Mouse (Mus musculus) CD8-positive naive resting alpha-beta T cell, adult 2 months (primary cell): ENCODE data around the gene Duox1.

Source experiments
- DNase-seq, 2 experiments: peaks; one replicate each; pipeline ENCODE4 v3.0.0; 2022; ENCODE audit warnings: low read depth in 2 of 2, low spot score in 2 of 2

Gene Duox1

GRCm38 (mm10) chr2:122315372-122315771 is at the start of gene Duox1:
Duox1 (plus strand) TSS chr2:122315672.
- no peak for DNase-seq

DNA sequence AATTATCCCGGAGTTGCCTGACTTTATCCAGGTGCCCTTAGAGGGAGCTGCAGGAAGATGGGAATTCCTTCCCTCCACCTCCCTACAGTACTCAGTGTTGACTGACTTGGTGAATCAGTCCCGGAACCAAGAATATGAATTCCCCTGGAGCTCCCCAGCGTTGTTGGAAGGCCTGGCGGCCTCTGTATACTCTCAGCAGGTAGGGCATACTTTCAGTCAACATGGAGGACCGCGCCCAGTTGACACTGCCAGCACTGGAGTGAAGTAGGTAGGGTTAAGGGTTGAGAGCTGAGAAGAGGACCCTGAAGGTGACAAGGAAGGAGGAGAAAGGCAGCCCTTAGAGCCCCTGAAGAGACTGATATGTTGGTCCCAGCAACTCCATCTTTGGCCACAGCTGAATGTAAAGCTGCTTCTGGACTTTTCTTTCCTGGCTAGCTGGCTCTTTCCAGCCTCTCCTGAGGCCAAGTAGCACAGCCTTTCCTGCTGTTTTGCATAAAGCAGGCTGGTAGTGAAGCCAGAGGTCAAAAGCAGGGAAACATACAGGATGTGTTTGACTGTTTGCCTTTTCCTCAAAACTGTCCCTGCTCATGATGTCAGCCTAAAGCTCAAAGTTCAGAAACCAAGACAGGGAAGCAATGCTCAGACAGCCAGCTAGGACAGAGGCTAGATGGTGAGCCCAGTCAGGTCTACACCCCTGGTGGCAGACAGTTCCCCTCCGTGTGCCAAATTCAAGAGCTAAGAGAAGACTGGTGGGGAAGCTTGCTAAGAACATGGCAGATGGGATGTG is 48.9 kb upstream of the Duox1 start:
- no peak for DNase-seq

- DNase-seq = no peak
Measured at GRCm38 (mm10) chr2:122278769-122279168, 36.7 kb upstream of the Duox1 start.

DNA sequence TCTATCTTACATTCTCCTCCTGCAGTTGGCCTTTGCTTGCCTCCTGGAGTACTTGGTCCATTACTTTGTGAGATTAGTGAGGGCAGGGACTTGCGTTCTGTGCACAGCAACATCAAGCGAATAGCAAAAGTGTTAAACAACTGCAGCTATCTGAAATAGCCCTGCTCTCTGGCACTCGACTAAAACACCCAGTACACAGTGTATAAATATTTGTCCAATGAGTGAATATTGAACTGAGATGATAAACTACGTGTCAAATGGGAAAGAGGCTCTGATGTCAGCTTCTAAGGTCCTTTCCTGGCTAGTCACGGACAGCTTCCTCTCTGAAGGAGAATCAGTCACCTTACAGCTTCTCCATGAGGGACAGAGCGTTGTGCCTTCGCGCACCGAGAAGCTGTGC is 31.4 kb upstream of the Duox1 start:
- no peak for DNase-seq

- no peak for DNase-seq
Measured at GRCm38 (mm10) chr2:122286137-122286536, 29.3 kb upstream of the Duox1 start.

- no peak for DNase-seq
Measured at GRCm38 (mm10) chr2:122294916-122295315, 20.6 kb upstream of the Duox1 start.

GRCm38 (mm10) chr2:122297271-122298095 is 18.0 kb upstream of the Duox1 start:
- no peak for DNase-seq

GRCm38 (mm10) chr2:122298096-122298499 is 17.4 kb upstream of the Duox1 start, which contains the start of gene Duox2:
Duox2 (minus strand) TSS chr2:122298449.
- DNase-seq = no peak

DNA sequence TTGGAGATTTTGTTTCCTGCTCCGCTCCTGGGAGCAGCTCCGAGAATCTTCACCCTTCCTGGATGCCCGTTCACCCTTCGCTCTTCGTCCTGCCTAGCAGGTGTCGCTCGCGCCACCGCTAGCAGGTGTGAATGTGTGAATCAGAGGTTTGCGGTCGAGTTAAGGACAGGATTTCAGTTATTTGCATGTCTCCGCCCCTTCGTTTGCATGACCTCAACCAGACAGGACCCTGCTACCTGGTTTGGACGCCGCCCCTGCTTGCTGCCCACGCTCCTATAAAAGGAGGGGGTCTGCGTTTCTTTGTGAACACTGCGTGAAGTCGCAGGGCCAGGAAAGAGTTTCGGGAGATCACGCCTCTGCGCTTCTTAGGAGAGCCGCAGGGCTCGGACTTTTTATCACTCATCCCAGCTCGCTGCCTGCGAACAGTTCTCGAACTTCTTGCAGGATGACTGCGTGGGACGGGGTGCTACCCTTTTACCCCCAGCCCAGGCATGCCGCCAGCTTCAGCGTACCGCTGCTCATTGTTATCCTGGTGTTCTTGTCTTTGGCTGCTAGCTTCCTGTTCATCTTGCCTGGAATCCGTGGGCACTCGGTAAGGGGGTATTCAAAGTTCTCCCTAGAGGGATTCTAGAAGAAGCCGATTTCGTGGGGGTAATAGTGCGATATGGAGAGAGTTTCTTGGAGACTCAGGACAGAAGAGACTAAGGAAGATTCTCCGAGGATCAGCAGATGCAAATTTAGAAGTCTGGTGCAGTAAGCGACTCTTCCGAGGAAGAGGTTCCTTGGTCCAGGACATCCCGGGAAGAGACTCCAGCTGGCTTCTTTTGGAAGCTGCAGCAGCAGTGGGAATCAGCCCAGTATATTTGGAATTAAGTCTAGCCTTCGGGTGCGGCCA is 16.6 kb upstream of the Duox1 start, which contains the start of gene Duoxa2:
Gene Duoxa2, plus strand, starts transcription at position 305 of the 895 bp plus-strand sequence.
- DNase-seq = peak in 1 of 2 experiments; percentile 36

DNA sequence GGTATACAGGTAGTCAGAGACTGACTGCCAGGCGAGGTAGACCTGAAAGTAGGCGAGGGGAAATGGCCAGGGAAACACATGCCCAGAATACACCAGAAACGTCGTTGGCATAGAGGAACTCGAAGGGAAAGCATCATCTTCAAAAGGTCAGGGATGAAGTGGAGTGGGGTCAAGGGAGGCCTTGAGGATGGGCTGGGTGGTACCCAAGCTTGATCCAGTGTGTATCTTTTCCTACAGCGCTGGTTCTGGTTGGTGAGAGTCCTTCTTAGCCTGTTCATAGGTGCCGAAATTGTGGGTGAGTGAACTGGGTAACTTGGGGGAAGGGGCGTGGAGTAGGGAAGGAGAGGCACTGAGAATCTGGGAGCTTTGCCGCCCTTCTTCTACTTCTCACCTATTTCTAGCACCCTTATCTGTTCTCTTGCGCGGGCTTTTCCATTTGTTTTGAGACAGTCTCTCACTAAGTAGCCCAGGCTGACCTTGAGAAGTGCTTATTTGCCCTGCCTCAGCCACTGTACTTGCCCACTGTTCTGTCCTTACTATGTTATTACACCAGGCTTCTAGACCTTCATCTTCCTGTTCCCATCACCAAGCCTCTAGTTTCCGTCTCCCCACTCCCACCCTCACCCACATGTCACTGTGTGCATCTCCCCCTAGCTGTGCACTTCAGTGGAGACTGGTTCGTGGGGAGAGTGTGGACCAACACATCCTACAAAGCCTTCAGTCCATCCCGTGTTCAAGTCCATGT is 15.4 kb upstream of the Duox1 start:
- no peak for DNase-seq

DNA sequence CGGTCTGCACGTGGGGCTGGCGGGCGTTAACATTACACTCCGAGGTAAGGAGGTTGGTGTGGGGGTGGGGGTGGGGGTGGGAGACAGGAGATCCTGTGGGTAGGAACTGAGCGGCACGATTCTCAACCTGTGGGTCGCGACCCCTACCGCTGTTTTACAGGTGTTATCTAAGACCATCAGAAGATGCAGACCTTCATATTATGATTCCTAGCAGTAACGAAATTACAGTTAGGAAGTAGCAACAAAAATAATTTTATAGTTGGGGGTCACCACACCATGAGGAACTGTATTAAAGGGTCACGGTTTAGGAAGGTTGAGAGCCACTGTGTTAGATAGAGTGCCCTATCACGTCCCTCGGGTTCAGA is 14.8 kb upstream of the Duox1 start:
- DNase-seq = no peak

- DNase-seq = peak in 1 of 2 experiments; percentile 35
Measured at GRCm38 (mm10) chr2:122301081-122301920, 14.2 kb upstream of the Duox1 start.

- DNase-seq = no peak
Measured at GRCm38 (mm10) chr2:122301921-122302573, 13.4 kb upstream of the Duox1 start.

GRCm38 (mm10) chr2:122302574-122303241 is 12.8 kb upstream of the Duox1 start:
- DNase-seq = peak; percentile 63 to 75

- no peak for DNase-seq
Measured at GRCm38 (mm10) chr2:122304544-122304943, 10.9 kb upstream of the Duox1 start.

- no peak for DNase-seq
Measured at GRCm38 (mm10) chr2:122305097-122305892, 10.2 kb upstream of the Duox1 start.

GRCm38 (mm10) chr2:122306184-122306583 is 9.3 kb upstream of the Duox1 start:
- DNase-seq = no peak

GRCm38 (mm10) chr2:122309647-122310046 is 5.8 kb upstream of the Duox1 start:
- no peak for DNase-seq
